Mouse (Mus musculus): ENCODE data around the gene Upp2.

The Upp2 gene

GRCm38 (mm10) chr2:58697501-58697900 is 130.4 kb downstream of the Upp2 start:
- DNase-seq: no peak

GRCm38 (mm10) chr2:58699931-58700330 is 132.8 kb downstream of the Upp2 start:
- DNase-seq: peak; percentile 87 to 93

- no peak for DNase-seq
Observed at GRCm38 (mm10) chr2:58700354-58700753, 133.3 kb downstream of the Upp2 start.

- no peak for DNase-seq
Observed at GRCm38 (mm10) chr2:58701627-58702026, 134.5 kb downstream of the Upp2 start.

GRCm38 (mm10) chr2:58703226-58703625 is 136.1 kb downstream of the Upp2 start:
- DNase-seq: no peak

GRCm38 (mm10) chr2:58703646-58704045 is 136.5 kb downstream of the Upp2 start:
- DNase-seq: no peak

- DNase-seq: peak in 1 of 2 experiments; percentile 18
Observed at GRCm38 (mm10) chr2:58704576-58704975, 137.5 kb downstream of the Upp2 start.

- DNase-seq: no peak
Observed at GRCm38 (mm10) chr2:58707676-58708075, 140.6 kb downstream of the Upp2 start.

GRCm38 (mm10) chr2:58710234-58710633 is 143.1 kb downstream of the Upp2 start:
- DNase-seq: no peak

- no peak for DNase-seq
Observed at GRCm38 (mm10) chr2:58711049-58711448, 144.0 kb downstream of the Upp2 start.

- DNase-seq: peak; percentile 39 to 75
Observed at GRCm38 (mm10) chr2:58711491-58711890, 144.4 kb downstream of the Upp2 start.

- peak; percentile 88 to 93 for DNase-seq
Observed at GRCm38 (mm10) chr2:58711935-58712334, 144.8 kb downstream of the Upp2 start.

- no peak for DNase-seq
Observed at GRCm38 (mm10) chr2:58717898-58718297, 150.8 kb downstream of the Upp2 start.

- DNase-seq: no peak
Observed at GRCm38 (mm10) chr2:58737192-58737820, 170.2 kb downstream of the Upp2 start.

GRCm38 (mm10) chr2:58741213-58741612 is 174.1 kb downstream of the Upp2 start:
- DNase-seq: no peak

- DNase-seq: no peak
Observed at GRCm38 (mm10) chr2:58742026-58742425, 174.9 kb downstream of the Upp2 start.

GRCm38 (mm10) chr2:58743446-58743845 is 176.3 kb downstream of the Upp2 start:
- no peak for DNase-seq

GRCm38 (mm10) chr2:58747483-58748229 is 180.6 kb downstream of the Upp2 start:
- DNase-seq: peak; percentile 75 to 95

- peak; percentile 6 to 54 for DNase-seq
Observed at GRCm38 (mm10) chr2:58748296-58748695, 181.2 kb downstream of the Upp2 start.

- peak; percentile 60 to 81 for DNase-seq
Observed at GRCm38 (mm10) chr2:58752891-58753290, 185.8 kb downstream of the Upp2 start.

GRCm38 (mm10) chr2:58754736-58755135 is 187.6 kb downstream of the Upp2 start:
- peak; percentile 37 to 80 for DNase-seq

GRCm38 (mm10) chr2:58758081-58758480 is 191.0 kb downstream of the Upp2 start:
- DNase-seq: no peak

GRCm38 (mm10) chr2:58759676-58760075 is 192.6 kb downstream of the Upp2 start:
- no peak for DNase-seq

- peak; percentile 54 to 79 for DNase-seq
Observed at GRCm38 (mm10) chr2:58765141-58765540, 198.0 kb downstream of the Upp2 start.

Measured in kidney, postnatal 25 days (tissue).